Mouse (Mus musculus): ENCODE results near the gene Mtus2.

- TF ChIP-seq GATA1 (IDR thresholded peaks at IDR 0.05; ENCODE audit: low read depth, low read length) (no peak), CTCF (IDR thresholded peaks at IDR 0.05 in 2 of 3, conservative IDR thresholded peaks at IDR 0.05 in 1 of 3; ENCODE audit: control insufficient read depth in 1 of 3, insufficient read depth in 1 of 3, low read depth in 2 of 3, low read length in 3 of 3, poor library complexity in 1 of 3, severe bottlenecking in 1 of 3) (no peak), POLR2A (IDR thresholded peaks at IDR 0.05; ENCODE audit: control insufficient read depth in 1 of 2, insufficient read depth in 1 of 2, low read depth in 1 of 2, low read length in 2 of 2, poor library complexity in 1 of 2) (no peak), SIN3A (IDR thresholded peaks at IDR 0.05; ENCODE audit: low read length) (no peak), ETS1 (IDR thresholded peaks at IDR 0.05; ENCODE audit: low read depth, low read length) (no peak), KAT2A (conservative IDR thresholded peaks at IDR 0.05; ENCODE audit: low read depth, low read length) (no peak), ZNF384 (IDR thresholded peaks at IDR 0.05; ENCODE audit: low read depth, low read length) (no peak), POLR2AphosphoS2 (IDR thresholded peaks at IDR 0.05; ENCODE audit: low read length) (no peak), ZC3H11A (IDR thresholded peaks at IDR 0.05; ENCODE audit: low read depth, low read length) (no peak), BHLHE40 (IDR thresholded peaks at IDR 0.05; ENCODE audit: borderline replicate concordance, low read depth, low read length) (no peak), POLR2AphosphoS5 (IDR thresholded peaks at IDR 0.05; ENCODE audit: borderline replicate concordance, low read depth, low read length) (no peak), EP300 (IDR thresholded peaks at IDR 0.05; ENCODE audit: low read depth in 1 of 2, low read length in 2 of 2) (no peak), GABPA (IDR thresholded peaks at IDR 0.05; ENCODE audit: low read depth, low read length) (no peak)
Measured at GRCm38 (mm10) chr5:148181901-148182300, 224.8 kb downstream of the Mtus2 start.
